Mouse (Mus musculus) testis, adult 2 months (tissue): Measurements from ENCODE around the gene Wdr25. TPM values are rescaled to one million over a fixed set of nuclear protein-coding genes. Genes with fewer than 3 reads are reported as not detected.

ENCODE experiments used
- H3K27ac ChIP-seq: fragments of 200-500 bp; 2 replicates; pipeline ENCODE4 v1.5.1; 2012; ENCODE audit warnings: low read depth, low read length; ENCODE audit not compliant: control insufficient read depth, insufficient read depth
- H3K27me3 ChIP-seq: fragments of 200-500 bp; 2 replicates; pipeline ENCODE4 v1.6.1; 2012; ENCODE audit warnings: mild to moderate bottlenecking, low read length, moderate library complexity; ENCODE audit not compliant: control insufficient read depth, insufficient read depth
- H3K36me3 ChIP-seq: fragments of 200-500 bp; 2 replicates; pipeline ENCODE4 v1.6.1; 2012; ENCODE audit warnings: mild to moderate bottlenecking, low read length; ENCODE audit not compliant: control insufficient read depth, insufficient read depth
- H3K4me1 ChIP-seq: fragments of 200-500 bp; 2 replicates; pipeline ENCODE4 v1.6.1; 2012; ENCODE audit warnings: low read length; ENCODE audit not compliant: control insufficient read depth, insufficient read depth
- H3K4me3 ChIP-seq: fragments of 200-500 bp; 2 replicates; pipeline ENCODE4 v1.5.1; 2012; ENCODE audit warnings: low read depth, mild to moderate bottlenecking, low read length, moderate library complexity, mixed read lengths; ENCODE audit not compliant: control insufficient read depth
- CTCF ChIP-seq: fragments of 200-500 bp; IDR thresholded peaks from 2 replicates; pipeline ENCODE4 v1.5.1; 2012; ENCODE audit warnings: low read depth, mild to moderate bottlenecking, inconsistent platforms, low read length, moderate library complexity; ENCODE audit not compliant: control insufficient read depth, insufficient read depth, insufficient replicate concordance
- POLR2A ChIP-seq: fragments of 200-500 bp; IDR thresholded peaks from 2 replicates; pipeline ENCODE4 v1.6.1; 2012; ENCODE audit warnings: low read depth, mild to moderate bottlenecking, inconsistent platforms, low read length, moderate library complexity; ENCODE audit not compliant: control insufficient read depth
- polyA plus RNA-seq: library from polyadenylated mRNA; depleted of rRNA; stranded (reverse); fragments of >200 nt; gene quantifications from 2 replicates; pipeline ENCODE4 v1.2.3, GENCODE M21; 2012

The Wdr25 gene
- polyA plus RNA-seq, 1 experiment: 15.0 TPM

DNA sequence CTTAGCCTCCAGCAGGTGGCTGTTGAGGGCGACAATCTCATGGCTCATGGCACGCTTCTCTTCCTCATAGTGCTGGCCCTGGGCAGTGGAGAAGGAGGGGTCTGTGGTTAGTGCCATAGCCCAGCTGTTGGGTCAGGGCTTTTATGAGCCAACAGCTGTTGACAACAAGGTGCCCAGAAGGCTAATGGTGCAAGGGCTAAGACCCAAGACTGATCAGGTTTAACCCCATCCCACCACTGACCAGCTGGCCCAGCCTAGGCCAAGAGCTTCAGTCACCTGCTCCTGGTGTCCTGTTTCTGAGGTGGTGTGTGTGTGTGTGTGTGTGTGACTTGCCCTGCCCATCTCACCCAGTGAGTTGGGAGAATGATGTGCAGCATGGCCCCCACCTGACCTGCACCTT lies 143.6 kb downstream of the Wdr25 start:
- TF ChIP-seq POLR2A: no peak
- TF ChIP-seq CTCF: no peak

GRCm38 (mm10) chr12:109038179-109038819 lies 144.9 kb downstream of the Wdr25 start:
- no peaks in the 10 kb centered on the region for H3K27me3 ChIP-seq
- H3K36me3 ChIP-seq: no peaks in the 10 kb centered on the region
- peaks cover 8% of the 10 kb centered on the region for H3K4me1 ChIP-seq
- no peak for TF ChIP-seq POLR2A
- no peak for TF ChIP-seq CTCF
- no peak overlapping the region for H3K27ac ChIP-seq
- H3K4me3 ChIP-seq: no peak overlapping the region

More for the DNA sequence above, 143.6 kb downstream of the Wdr25 start:
- Histone ChIP-seq H3K27ac (no peak overlapping the region), H3K4me3 (no peak overlapping the region), H3K36me3 (no peaks in the 10 kb centered on the region), H3K27me3 (no peaks in the 10 kb centered on the region), H3K4me1 (peaks cover 9% of the 10 kb centered on the region)

- no peak overlapping the region for H3K27ac ChIP-seq
- no peaks in the 10 kb centered on the region for H3K36me3 ChIP-seq
- no peak overlapping the region for H3K4me3 ChIP-seq
Observed at GRCm38 (mm10) chr12:109039311-109039710, 145.9 kb downstream of the Wdr25 start.

DNA sequence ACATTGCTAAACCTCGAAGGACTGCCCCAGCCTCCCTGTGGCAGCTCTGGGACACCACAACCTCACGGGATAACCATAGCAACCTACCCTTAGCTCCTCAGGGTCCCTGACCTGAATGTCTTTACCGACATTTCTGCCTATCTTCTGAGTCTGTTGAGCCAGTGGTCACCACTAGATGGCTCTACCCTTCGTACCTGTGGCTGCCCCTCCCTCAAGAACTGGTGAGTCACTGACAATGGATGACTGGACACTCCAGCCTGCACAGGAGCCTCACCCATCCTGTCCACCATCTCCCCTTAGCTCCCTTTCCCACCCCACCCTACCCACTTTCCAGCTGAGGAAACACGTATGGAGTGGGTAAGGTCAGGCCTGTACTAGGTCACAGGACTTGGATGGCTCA lies 151.1 kb downstream of the Wdr25 start:
- Histone ChIP-seq H3K4me1 (no peaks in the 10 kb centered on the region), H3K4me3 (no peak overlapping the region), H3K27ac (no peak overlapping the region), H3K36me3 (no peaks in the 10 kb centered on the region), H3K27me3 (no peaks in the 10 kb centered on the region)
- no peak for TF ChIP-seq POLR2A
- TF ChIP-seq CTCF: peak; percentile 45; the same call in 1 of the 2 replicates

More at GRCm38 (mm10) chr12:109039311-109039710, 145.9 kb downstream of the Wdr25 start:
- TF ChIP-seq CTCF (no peak), POLR2A (no peak)
- H3K27me3 ChIP-seq: no peaks in the 10 kb centered on the region
- H3K4me1 ChIP-seq: peaks cover 4% of the 10 kb centered on the region

DNA sequence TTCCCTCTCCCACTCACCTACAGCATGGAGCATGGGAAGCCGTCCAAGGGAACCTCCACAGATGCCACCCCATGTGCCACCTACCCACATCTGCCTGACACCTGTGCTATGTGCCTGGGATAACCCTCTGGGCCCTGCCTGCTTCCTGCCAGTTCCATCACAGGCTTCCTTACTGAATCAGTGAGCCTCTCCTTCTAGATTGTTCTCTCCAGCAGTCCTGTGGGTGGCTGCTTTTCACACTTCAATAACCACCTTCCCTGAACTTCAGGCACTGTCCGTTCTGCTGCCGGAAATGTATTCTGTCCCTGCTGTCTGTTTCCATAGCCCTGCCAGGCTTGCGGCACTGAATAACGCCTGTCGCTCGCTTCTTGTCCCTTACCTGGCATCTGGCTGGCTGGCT lies 152.2 kb downstream of the Wdr25 start:
- Histone ChIP-seq H3K27ac (no peak overlapping the region), H3K36me3 (no peaks in the 10 kb centered on the region), H3K27me3 (no peaks in the 10 kb centered on the region), H3K4me3 (no peak overlapping the region), H3K4me1 (no peaks in the 10 kb centered on the region)
- no peak for TF ChIP-seq CTCF
- no peak for TF ChIP-seq POLR2A

DNA sequence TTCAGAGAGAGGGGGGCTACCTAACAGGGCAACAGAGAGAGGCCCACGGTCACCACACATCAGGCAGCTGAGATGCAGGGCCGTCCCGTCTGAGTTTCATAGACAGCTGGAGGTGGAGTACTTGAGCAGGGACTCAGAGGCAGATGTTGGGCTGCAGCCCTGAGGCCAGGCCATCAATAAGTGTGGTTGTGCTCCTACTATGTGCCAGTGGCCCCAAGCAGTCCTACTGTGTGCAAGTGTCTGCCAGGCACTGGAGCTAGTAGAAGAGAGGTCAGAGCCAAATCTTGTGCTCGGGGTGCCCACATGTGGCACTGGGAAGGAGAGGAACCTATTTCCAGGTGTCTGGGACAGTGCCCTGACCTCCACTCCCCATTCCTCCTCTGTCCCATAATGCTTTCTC lies 156.5 kb downstream of the Wdr25 start:
- no peak for TF ChIP-seq CTCF
- no peak for TF ChIP-seq POLR2A
- H3K27me3 ChIP-seq: no peaks in the 10 kb centered on the region
- H3K4me3 ChIP-seq: no peak overlapping the region
- H3K27ac ChIP-seq: no peak overlapping the region
- H3K4me1 ChIP-seq: peaks cover 9% of the 10 kb centered on the region
- H3K36me3 ChIP-seq: no peaks in the 10 kb centered on the region

- Histone ChIP-seq H3K36me3 (no peaks in the 10 kb centered on the region), H3K27me3 (no peaks in the 10 kb centered on the region), H3K4me1 (peaks cover 9% of the 10 kb centered on the region), H3K27ac (no peak overlapping the region), H3K4me3 (peak overlapping the region; percentile 23)
- no peak for TF ChIP-seq POLR2A
- no peak for TF ChIP-seq CTCF
Observed at GRCm38 (mm10) chr12:109053020-109053806, 159.8 kb downstream of the Wdr25 start.
